Mouse (Mus musculus) brown adipose tissue, adult 24 weeks (tissue): Measurements from ENCODE around the gene Syt6. TPM values are rescaled to one million over a fixed set of nuclear protein-coding genes. Genes with fewer than 3 reads are reported as not detected.

Experiments used
- polyA plus RNA-seq: library from polyadenylated mRNA; stranded (reverse); fragments of >200 nt; gene quantifications from 2 replicates; pipeline ENCODE4 v1.2.4, GENCODE M21; 2012; ENCODE audit not compliant: missing spikeins, insufficient read depth, insufficient read length

The Syt6 gene
- polyA plus RNA-seq, 1 experiment = not detected

Other genes with a start within 250 kb of the Syt6 start
- gene Atg4a-ps, start 70.8 kb downstream of the Syt6 start, polyA plus RNA-seq = 0.83 and 4.2 TPM in 2 replicates
- 1.3 and 2.5 TPM in 2 replicates for gene Olfml3, start 162.8 kb downstream of the Syt6 start, polyA plus RNA-seq
- gene Gm10964, start 164.1 kb downstream of the Syt6 start, polyA plus RNA-seq = not detected in 2 replicates
- 48.2 and 54.0 TPM in 2 replicates for gene Hipk1, start 216.3 kb downstream of the Syt6 start, polyA plus RNA-seq
- 6.9 and 8.4 TPM in 2 replicates for gene Dclre1b, start 234.2 kb downstream of the Syt6 start, polyA plus RNA-seq
- gene Ap4b1, start 234.3 kb downstream of the Syt6 start, polyA plus RNA-seq = 8.6 and 10.6 TPM in 2 replicates
- gene Gm43064, start 234.3 kb downstream of the Syt6 start, polyA plus RNA-seq = not detected in 2 replicates